Mouse (Mus musculus) retina, adult 2 months (tissue): ENCODE measurements at regions not wholly inside any gene's neighbourhood (a gene's known extent, or its start where the extent isn't known, plus 50 kb on each side); places are given as distances from the start of the nearest gene placed in this dataset.
A peak's percentile ranks its signal among the peaks of the same experiment; 100 is the strongest.

Source experiments
- DNase-seq: peaks from one replicate; pipeline ENCODE4 v3.0.0-alpha.2; 2012; ENCODE audit warnings: low read depth, low spot score

DNA sequence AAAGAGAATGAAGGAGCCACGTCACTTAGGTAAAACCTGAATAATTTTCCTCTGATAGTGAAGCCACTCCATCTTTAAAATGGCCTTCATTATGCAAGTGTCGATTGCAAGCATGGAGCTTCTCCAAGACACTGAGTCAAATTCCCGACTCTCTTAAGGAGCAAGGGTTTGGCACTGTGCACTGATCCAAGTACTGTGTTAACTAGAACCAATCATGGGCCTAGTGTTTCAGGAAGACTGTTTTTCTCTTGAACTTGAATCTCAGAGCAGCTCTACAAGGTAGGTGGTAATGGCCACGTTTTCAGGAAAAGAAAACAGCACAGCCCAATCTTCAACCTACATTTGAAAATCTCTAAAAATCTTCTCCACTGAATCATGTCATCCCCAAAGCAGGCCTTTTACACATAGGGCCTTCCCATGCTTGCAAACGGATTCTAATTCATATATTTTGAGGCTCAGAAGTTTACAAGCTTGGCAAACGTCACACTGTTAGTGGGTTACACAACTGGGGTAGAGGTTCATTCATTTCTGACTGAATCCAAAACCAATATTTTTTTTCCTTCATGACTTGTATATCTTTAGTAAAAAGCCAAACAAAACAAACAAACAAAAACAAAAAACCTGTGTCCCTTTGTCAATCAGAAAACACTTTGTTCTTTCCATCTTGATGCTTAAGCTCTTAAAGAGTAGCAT lies 342.2 kb upstream of the Zfp462 start:
- no peak for DNase-seq

DNA sequence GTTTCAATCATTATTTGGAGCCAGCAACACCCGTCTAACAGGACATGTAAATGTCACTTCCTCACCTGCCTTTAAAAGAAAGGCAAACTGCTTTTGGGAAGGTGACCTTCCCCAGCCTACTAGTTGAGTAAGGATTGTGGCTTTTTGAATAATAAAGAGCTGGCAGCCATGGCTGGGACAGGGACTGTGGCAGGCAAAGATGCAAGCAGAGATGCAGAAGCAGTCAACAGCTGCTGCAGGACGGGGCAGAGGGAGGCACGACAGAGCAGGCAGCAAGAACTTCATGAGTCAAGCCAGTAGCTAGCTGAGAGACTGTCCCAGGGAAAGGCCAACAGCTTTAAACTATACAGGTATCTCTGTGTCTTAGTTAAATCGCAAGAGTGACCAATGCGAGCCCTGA lies 334.7 kb upstream of the Zfp462 start:
- no peak for DNase-seq

DNA sequence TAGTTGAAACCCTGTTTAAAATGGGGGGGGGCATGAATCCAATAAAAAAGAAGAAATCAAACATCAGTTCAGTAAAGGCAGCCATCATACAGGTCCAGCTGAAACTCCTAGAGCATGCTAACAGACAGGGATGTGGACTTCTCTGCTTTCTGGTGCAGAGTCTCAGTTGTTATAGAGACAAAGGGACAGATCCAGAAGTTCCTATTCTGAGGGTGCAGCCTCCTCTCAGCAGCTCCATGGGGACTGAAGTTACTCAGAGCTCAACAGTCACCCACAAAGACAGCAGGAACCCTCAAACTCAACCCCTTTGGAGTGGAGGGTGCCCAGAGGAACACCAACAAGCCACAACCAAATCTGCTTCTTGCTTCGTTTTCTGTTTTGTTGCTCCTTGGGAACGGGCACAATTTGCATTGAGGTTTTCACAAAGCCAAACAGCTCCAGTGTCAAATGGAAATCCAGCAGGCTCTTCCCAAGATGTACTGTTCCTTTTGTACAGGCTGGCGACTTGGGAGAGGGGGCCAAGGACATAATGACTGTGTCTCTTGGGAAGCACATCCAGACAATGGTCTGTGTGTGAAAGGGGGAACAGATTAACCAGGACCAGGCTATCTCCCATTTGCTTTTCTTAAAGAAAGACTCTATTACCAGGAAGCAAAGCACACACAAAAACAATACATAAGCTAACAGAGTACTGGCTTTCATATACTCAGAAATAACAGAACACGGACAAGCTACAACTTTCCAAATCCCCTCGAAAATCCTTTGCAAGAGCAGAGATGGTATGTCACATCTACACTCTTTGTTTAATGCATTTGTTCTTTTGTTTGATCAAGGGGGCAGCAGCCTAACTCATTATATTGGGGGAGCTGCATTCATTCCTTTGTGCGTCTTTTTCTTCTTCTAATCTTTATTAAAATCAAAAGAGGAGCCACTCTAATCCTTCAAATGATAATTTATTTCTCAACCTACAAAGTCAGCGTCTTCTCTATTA lies 332.6 kb upstream of the Zfp462 start:
- no peak for DNase-seq

DNA sequence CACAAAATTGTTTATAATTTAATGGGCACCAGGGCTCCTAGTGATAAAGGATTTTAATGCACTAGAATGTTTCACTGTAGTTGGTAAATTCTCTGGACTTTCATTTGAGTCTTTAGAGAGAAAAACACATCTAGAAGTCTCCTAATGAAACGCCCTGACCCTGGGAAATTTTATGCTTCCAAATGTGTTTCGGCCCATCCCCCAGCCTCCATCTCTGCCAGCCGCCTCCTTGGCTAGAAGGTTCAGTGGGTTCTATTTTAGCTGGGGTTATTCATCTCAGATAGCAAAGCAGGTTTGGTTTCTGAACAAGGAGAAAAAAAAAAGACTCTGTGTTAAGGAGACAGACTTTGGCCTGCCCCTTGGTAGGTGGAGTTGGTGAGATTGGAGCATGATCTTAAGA lies 331.8 kb upstream of the Zfp462 start:
- no peak for DNase-seq

DNA sequence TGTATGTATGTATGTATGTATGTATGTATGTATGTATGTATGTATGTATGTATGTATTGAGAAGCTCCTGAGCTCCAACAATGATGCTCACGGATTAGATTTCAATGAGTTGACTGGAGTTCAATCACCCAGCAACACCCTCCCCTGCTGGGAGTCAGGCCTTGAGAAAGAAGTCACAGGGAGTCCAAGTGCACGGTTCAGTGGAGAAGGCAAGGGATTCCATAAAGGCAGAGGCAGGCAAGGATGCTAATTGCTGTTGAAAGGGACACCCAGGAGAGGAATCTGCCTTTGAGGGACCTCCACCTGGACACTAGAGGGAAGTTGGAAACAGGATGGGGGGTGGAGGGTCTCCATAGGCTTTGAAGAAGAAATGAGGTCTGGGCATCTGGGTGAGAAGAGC lies 331.2 kb upstream of the Zfp462 start:
- no peak for DNase-seq

DNA sequence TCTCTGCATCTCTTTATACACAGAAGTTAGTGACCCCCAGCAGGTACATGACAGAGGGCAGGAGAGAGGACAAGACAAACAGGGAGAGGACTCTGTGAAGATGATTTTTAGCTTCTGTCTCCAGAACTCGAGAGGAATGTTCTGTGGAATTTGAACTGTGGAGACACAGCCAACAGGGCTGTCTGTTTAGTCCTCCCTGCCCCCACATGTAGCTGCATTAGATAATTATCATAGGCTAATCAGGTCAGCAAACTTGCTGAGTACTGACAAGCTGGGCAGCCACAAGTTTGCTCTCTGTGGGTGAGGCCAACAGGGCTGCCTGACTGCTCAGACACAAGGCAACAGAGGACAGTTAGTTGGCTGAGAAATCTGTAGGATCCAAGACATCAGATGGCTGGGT lies 329.0 kb upstream of the Zfp462 start:
- peak; percentile 34 for DNase-seq

DNA sequence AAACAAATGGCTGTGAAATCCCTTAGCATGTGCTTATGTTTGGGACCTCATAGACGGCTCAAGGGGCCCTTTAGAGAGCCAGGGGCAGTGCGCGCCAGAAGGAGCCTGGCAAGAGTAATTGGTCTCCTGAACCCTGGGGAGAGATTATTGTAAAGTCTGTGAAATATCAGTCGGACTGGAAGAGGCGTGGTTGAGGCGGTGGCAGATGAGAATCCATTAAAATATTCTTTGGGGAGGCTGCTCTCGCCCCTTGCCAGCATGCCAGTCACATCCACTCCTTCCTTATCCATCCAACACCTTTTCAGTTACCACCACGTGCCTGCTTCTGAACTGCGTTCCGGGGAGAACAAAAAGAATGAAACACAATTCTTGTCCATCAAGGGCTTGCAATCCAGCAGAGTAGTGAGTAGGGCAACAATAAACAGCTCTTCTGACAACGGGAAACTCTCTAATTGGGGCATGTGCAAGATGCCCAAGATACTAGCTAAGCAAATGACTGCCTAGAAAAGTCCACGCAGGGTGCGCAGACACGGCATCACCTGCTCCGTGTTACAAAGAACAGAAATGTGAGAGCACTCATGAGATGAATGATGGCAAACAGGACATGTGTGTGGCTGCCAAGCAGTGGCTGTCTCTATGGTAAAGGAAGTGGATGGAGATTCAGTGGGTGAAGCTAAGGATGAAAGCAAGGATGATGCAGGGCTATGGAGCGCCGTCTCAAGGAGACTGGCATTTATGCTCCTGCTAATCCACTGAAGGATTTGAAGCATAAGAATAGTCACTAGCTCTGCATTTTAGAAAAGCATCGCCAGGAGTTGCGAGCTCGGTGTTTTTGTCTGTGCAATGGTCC lies 320.6 kb upstream of the Zfp462 start:
- no peak for DNase-seq

DNA sequence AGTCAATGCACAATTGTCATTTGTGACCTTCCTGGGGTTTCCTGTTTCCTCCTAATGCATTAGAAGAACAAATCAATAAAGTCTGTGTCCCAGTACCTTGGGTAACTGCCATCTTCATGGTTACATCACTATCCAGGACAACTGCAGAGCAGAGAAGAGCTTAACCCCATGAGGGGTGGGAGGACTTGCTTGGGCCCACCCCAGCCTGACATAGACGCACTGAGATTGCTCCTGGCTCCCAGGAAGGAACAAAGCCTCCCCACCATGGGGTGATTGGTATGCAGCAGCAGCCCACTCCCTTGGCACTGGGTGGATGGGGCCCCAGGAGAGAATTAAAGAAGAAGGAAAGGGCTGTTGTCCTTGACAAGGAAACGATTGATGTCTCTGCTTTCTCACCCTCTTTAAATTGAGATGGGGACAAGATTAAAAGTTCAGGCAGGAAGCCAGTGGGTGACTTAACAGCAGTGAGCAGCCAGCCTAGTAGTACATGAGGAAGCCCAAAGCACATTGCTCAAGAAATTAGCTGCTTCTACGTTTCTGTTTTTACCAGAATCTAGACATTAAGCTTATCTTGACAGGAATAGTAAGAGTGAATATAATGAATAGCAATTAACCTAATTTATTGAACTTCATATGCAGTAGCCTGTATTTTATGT lies 307.7 kb upstream of the Zfp462 start:
- no peak for DNase-seq

DNA sequence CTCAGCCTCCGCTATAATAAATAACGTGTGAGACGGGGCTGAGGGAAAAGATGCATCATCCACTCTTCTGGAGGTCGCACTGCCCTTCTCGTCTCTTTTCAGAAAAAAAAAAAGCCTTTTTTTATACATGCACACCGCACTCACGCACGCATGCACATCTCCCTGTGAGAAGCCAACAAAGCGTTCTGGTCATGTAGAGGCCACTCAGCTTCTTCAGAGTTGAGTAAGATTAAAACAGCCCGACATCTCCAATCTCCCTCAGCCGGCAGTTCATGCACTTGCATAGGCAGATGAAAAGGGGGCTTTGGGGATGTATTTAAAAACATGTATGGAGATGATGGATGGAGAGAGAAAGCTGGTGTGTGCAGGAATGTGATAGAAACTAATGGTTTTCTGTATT lies 298.8 kb upstream of the Zfp462 start:
- DNase-seq = no peak

DNA sequence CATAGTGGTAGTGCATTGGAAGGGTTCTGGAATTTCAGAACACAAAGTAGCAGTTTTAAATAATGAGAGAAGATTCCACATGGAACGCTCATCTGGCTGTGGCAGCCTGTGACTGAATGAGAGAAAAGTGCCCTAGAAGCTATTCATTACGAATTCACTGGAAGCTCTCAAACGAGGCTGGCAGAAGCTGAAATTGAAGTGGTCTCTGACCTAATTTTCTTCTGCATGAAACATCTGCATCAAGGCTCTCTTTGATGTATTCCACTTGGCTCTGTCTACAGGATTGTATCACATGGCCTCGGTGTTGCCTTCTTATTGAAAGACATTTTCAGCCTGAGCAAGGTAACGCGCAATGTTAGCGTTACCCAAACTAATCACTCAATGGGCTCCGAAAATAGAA lies 298.4 kb upstream of the Zfp462 start:
- no peak for DNase-seq

DNA sequence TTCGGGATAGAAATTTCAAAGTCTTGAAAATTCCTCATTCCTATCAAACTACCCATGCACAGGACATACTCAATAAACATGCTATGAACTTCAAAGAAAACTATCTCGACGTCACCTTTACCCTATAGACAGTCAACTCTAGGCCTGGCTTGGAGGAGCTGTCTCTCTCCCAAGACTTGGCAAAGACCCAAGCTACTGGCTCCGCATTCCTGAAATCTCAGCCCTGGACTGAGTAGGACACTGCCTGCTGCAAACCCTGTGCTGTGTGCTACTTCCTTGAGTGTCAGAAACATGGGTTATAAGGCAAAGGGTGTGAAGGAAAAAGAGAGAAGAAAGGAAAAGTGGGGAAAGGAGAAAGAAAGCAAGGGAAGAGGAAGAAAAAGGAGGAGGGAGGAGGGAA lies 296.6 kb upstream of the Zfp462 start:
- no peak for DNase-seq

DNA sequence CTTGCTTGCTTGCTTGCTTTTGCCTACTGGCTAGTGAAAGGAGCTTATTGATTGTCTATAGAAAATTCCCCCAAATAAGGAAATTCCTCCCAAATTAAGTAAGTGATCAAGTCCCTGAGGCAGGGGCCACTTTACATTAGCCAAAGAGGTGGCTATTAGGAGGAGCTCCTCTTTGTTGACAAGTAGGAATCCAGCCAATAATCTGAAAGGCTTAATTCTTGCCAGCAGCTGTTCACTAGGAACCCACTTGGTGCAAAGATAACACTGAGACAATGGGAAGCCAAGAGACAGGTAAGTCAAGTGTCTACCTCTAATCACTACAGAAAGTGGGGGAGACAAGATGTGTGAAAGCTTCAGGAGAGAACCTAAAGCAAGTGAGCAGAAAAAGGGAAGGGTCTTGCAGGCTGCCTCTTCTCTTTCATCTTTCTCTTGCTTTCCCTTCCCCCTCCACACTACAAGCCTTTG lies 293.2 kb upstream of the Zfp462 start:
- no peak for DNase-seq

DNA sequence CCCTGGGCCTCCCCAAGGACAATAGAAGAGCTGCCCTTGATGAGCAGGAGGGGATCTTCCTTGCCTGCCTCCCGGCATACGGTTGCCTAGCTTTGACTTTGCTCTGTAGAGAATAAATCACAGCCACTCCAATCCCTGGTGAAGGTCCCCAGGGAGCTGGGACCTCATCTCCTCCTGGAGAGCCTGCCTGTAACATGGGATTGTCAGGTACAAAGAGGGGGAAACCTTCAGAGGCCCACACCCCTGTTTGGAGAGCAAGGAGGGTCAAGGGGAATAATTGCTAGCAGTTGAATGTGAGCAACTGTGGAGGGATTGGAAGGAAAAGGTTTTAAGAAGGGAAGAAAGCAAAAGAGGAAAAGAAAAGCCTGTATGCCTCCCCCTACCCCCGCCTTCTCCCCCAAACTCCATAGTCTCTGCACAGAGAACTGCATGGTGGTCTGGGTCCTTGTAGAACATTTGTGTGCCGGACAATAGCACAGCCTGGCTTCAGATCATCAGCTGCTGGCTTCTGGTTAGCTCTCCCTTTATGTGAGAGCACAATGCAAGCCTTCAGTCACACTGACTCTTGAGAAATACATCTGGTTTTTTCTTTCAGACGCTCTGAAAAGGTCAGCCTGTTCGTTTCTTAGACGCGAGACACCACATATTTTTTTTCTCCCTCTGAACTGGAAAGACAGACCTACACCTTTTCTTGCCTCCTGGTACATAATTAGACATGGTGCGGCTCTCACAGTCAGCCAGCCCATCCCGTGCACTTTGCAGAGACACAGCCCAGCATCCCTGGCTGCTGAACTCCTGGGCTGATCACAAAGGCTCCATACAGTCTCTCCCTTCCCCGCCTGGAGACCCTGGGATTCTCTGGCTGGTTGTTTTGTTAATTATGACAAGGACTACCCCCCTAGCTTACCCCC lies 292.5 kb upstream of the Zfp462 start:
- no peak for DNase-seq

DNA sequence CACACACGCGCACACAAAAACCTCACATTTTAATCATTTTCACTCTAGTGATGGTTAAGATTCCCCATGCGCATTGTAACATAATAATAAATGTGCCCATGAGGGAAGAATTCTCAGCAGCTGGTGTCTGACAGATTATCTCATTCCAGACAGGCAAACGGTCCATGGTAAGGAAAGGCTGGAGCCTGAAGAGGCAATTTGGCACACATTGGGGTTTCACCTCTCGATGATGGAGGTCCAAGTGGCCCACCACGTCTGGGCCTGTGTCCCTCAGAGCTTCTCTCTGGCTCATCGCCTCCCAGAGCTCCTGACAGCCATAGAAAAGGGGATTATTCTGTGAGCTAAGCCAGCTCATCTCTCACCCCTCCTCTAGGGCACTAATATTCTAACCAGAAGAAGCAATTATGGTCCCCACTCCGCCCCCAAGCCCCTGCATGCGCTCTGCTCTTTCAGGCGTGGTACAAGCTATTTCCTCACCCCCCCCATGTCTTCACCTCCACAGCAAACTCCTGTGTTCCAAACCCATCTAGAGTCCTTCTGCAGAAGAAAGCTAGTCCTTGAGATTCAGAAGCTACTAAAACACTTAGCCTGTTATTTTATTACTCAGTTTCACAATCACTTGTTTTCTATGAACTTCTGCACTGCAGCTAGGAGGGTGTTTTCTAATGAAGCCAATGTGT lies 291.6 kb upstream of the Zfp462 start:
- DNase-seq = peak; percentile 39
